Mouse (Mus musculus): ENCODE data around the gene Crybg1. TPM values are rescaled to one million over a fixed set of nuclear protein-coding genes. Genes with fewer than 3 reads are reported as not detected.

Gene Crybg1
- total and polyA plus RNA-seq, 3 experiments, result 0.04 to 0.14 TPM; not detected in 1

DNA sequence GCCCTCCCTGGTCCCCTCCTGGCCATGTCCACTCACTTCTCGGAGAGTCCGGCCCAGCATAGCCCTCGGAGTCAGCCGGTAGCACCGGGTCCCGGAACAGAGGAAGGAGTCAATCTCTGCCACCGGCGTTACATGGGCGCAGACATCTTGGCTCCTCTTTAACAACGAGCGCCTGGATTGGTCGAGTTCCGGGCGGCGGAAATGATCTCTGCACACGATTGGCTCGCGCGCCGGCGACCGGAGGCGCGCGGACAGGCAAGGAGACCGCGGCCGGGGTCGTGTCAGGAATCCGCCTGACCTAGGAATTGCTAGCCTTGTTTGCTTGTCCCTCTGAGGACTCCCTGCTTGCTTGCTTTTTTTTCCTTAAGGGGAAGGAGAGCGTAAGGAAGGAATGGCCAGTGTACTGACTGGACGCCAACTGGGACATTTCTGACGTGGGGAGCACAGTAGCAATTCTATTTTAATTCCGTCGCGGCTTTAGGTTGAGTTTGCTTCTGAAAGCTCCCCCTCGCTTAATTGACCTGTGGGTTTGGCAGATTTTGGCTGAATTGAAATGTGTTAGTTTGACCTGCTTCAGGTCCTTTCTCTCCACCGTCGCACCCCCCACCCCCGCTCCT lies 247.0 kb downstream of the Crybg1 start, which contains the start of the genes Qrsl1 and Rtn4ip1 (continued):
- 0 out of 2 replicates have a peak, but pooled peaks have one; percentile 13 for TF ChIP-seq E2F4 (IDR thresholded peaks at IDR 0.05; ENCODE audit: borderline replicate concordance, low read depth, low read length)
- peak; percentile 72 for TF ChIP-seq ELF1 (IDR thresholded peaks at IDR 0.05; ENCODE audit: low read depth, low read length)
- TF ChIP-seq CHD2 (IDR thresholded peaks at IDR 0.05; ENCODE audit: low read length), result no peak
- TF ChIP-seq GABPA (IDR thresholded peaks at IDR 0.05; ENCODE audit: low read depth, low read length), result no peak
- TF ChIP-seq EP300 (IDR thresholded peaks at IDR 0.05; ENCODE audit: low read depth in 1 of 2, low read length in 2 of 2), result no peak
- peak; percentile 93 for TF ChIP-seq HCFC1 (IDR thresholded peaks at IDR 0.05; ENCODE audit: low read depth, low read length)
- TF ChIP-seq CTCF (IDR thresholded peaks at IDR 0.05 in 2 of 3, conservative IDR thresholded peaks at IDR 0.05 in 1 of 3; ENCODE audit: control insufficient read depth in 1 of 3, insufficient read depth in 1 of 3, low read depth in 2 of 3, low read length in 3 of 3, poor library complexity in 1 of 3, severe bottlenecking in 1 of 3), result no peak
- TF ChIP-seq TBP (IDR thresholded peaks at IDR 0.05; ENCODE audit: low read depth, low read length), result no peak; the same call in 1 of the 2 replicates
- TF ChIP-seq ETS1 (IDR thresholded peaks at IDR 0.05; ENCODE audit: low read depth, low read length), result no peak
- TF ChIP-seq SIN3A (IDR thresholded peaks at IDR 0.05; ENCODE audit: low read length), result peak; percentile 86
- TF ChIP-seq ZNF384 (IDR thresholded peaks at IDR 0.05; ENCODE audit: low read depth, low read length), result no peak
- no peak for TF ChIP-seq MEF2A (IDR thresholded peaks at IDR 0.05; ENCODE audit: extremely low read depth, insufficient replicate concordance, low read depth, low read length, poor library complexity, severe bottlenecking)
- TF ChIP-seq SMC3 (IDR thresholded peaks at IDR 0.05; ENCODE audit: low read depth, low read length), result no peak

DNA sequence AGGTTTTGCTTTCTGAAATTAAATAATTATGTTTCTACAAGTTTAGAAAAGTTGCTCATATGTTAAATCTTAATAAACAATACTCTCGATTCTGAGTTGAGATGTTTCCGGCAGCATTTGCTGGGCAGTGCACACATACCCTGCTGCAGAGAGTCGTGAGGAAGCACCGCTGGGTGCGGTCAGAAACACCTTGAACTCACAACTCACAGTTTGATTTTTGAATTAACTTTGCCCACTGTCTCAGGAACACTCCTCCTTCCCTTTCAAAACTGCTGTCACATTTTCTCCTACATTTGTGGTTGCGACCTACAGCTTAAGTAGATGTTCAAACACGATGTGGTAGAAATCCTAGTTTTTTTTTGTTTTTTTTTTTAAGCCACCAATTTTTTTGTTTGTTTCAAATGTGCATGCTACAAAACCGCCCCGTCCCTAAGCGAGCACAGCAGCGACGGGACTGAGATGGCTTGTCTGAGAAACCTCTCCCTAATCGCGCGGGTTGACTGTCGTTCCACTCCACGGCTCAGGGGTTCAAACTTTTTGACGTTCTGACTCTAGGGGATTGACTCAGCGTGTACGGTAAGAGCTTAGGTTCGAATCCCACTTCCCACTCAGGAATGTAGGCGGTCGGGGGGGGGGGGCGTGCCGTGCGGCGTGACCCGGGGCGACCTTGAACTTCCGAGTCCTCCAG lies 247.6 kb downstream of the Crybg1 start:
- TF ChIP-seq E2F4 (IDR thresholded peaks at IDR 0.05; ENCODE audit: borderline replicate concordance, low read depth, low read length) (0 out of 2 replicates have a peak, but pooled peaks have one; percentile 17), ZNF384 (IDR thresholded peaks at IDR 0.05; ENCODE audit: low read depth, low read length) (peak; percentile 70), TBP (IDR thresholded peaks at IDR 0.05; ENCODE audit: low read depth, low read length) (peak; percentile 92), ETS1 (IDR thresholded peaks at IDR 0.05; ENCODE audit: low read depth, low read length) (0 out of 2 replicates have a peak, but pooled peaks have one; percentile 13), USF1 (IDR thresholded peaks at IDR 0.05; ENCODE audit: low read depth, low read length) (no peak), CHD1 (IDR thresholded peaks at IDR 0.05; ENCODE audit: low read depth, low read length) (peak; percentile 46; the same call in 1 of the 2 replicates), SMC3 (IDR thresholded peaks at IDR 0.05; ENCODE audit: low read depth, low read length) (0 out of 2 replicates have a peak, but pooled peaks have one; percentile 9), ZMIZ1 (IDR thresholded peaks at IDR 0.05; ENCODE audit: low read depth, low read length) (0 out of 2 replicates have a peak, but pooled peaks have one; percentile 27), GABPA (IDR thresholded peaks at IDR 0.05; ENCODE audit: low read depth, low read length) (no peak)
- H3K79me2 ChIP-seq (ENCODE audit: control insufficient read depth, insufficient read depth, low read length, poor library complexity), result peaks cover 16% of the 10 kb centered on the region
- peaks cover 2 to 9% of the 10 kb centered on the region in 2 experiments; a peak in 3 of 4 replicates for H3K4me1 ChIP-seq (ENCODE audit: control insufficient read depth in 1 of 2, insufficient read depth in 2 of 2, low read length in 2 of 2)
- H3K9ac ChIP-seq (ENCODE audit: control insufficient read depth, low read depth, low read length, poor library complexity, severe bottlenecking), result peak overlapping the region; percentile 73
- peak; percentile 76 for DNase-seq (ENCODE audit: low read depth, low spot score)
- no peaks in the 10 kb centered on the region for H3K27me3 ChIP-seq (ENCODE audit: control insufficient read depth in 1 of 2, insufficient read depth in 2 of 2, low read length in 2 of 2)
- no peaks in the 10 kb centered on the region for H3K9me3 ChIP-seq (replicated peaks; ENCODE audit: insufficient read depth, low read length)
- peak overlapping the region; percentile 48 for H3K27ac ChIP-seq (ENCODE audit: control insufficient read depth, low read depth, low read length)
- peaks cover 0 to 13% of the 10 kb centered on the region in 2 experiments; a peak in 2 of 4 replicates for H3K36me3 ChIP-seq (ENCODE audit: control insufficient read depth in 1 of 2, insufficient read depth in 2 of 2, low read length in 2 of 2)
- peak overlapping the region; percentile 79 to 97 for H3K4me3 ChIP-seq (ENCODE audit: control insufficient read depth in 1 of 2, insufficient read depth in 1 of 2, low read depth in 2 of 2, low read length in 2 of 2)

Other genes starting within 250 kb of the Crybg1 start
- 19.1 and 19.4 TPM in 2 replicates for gene Qrsl1, start 247.1 kb downstream of the Crybg1 start, total RNA-seq (2012; rRNA removed)
- gene Qrsl1, start 247.1 kb downstream of the Crybg1 start, polyA plus RNA-seq (2012; ENCODE audit: insufficient read depth in 1 of 2, insufficient read length in 2 of 2, low read depth in 1 of 2, low replicate concordance in 2 of 2, missing spikeins in 1 of 2), result 10 to 100 TPM in 1 of 2 experiments, not detected in 1; 19.5 TPM
- gene Rtn4ip1, start 247.0 kb downstream of the Crybg1 start, total RNA-seq (2012; rRNA removed), result 11.6 and 12.6 TPM in 2 replicates
- gene Rtn4ip1, start 247.0 kb downstream of the Crybg1 start, polyA plus RNA-seq (2012; ENCODE audit: insufficient read depth in 1 of 2, insufficient read length in 2 of 2, low read depth in 1 of 2, low replicate concordance in 2 of 2, missing spikeins in 1 of 2), result 10 to 100 TPM in 1 of 2 experiments, not detected in 1; 23.5 TPM
- gene Atg5, start 119.5 kb upstream of the Crybg1 start, total RNA-seq (2012; rRNA removed), result 25.0 and 28.8 TPM in 2 replicates
- 10 to 100 TPM in 1 of 2 experiments, not detected in 1; 30.2 TPM for gene Atg5, start 119.5 kb upstream of the Crybg1 start, polyA plus RNA-seq (2012; ENCODE audit: insufficient read depth in 1 of 2, insufficient read length in 2 of 2, low read depth in 1 of 2, low replicate concordance in 2 of 2, missing spikeins in 1 of 2)